Mouse (Mus musculus): ENCODE measurements around the gene Cd81. TPM values are rescaled to one million over a fixed set of nuclear protein-coding genes. Genes with fewer than 3 reads are reported as not detected.

The Cd81 gene
- polyA plus RNA-seq, 1 experiment from 2014 or later, result 765 TPM

DNA sequence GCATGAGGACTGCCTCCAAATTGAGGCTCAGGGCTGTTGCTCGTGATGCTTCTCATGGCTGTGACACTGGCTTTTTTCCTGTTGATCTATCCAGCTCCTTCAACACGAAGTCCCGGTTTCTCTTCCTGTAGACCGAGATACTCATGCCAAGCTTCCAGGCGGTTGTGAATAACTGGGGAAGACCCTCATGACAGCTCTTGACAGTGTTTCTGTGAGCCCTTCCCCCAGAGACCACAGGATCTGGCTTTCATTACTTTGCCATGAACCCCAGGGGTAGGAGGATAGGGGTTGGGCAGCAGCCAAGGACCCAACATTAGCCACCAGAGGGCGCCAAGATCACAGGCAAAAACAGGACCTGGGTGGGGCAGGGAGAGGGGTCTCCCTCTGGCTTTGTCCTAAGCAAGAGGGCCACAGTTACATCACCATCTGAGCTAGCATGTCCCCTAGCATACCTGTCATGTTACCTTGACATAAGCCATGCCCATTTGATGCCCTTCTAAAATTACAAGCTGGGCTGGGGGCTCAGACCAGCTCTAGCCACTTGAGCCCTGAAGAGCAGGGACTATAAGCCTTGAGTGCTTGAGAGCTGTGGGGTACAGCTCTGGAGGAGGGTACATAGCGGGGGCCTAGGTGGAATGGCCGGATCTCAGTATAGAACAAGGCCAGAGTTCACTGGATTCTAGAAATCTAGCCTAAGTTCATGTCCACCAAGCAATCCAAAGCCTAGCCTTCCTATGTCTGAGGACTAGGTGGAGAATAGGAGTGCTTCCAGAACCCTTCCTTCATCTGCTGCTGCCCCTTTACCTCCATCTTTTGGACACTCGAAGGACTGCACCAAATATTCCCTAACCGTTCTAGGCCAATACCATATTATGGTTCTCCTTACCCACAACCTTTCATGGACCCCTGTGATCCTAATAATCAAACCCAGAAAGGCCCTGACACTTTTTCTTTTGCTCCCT lies 42.3 kb downstream of the Cd81 start, which contains the start of gene Trpm5:
Gene Trpm5 (minus strand): TSS at position 51 of the 962 bp plus-strand sequence.
- Histone ChIP-seq H3K4me3 (ENCODE audit: low read length) (no peak within 1 kb of the TSS), H3K36me3 (ENCODE audit: control insufficient read depth, insufficient read depth, low read length) (no peaks in the 10 kb centered on the region), H3K4me2 (ENCODE audit: low read depth, low read length) (no peak within 1 kb of the TSS), H3K27me3 (ENCODE audit: control insufficient read depth, insufficient read depth, low read depth, low read length) (no peaks in the 10 kb centered on the region), H3K27ac (ENCODE audit: low read length) (no peak within 1 kb of the TSS), H3K9me3 (ENCODE audit: control insufficient read depth, low read length) (no peaks in the 10 kb centered on the region), H3K4me1 (replicated peaks; ENCODE audit: control insufficient read depth, insufficient read depth, low read length) (no peaks in the 10 kb centered on the region), H3K9ac (ENCODE audit: low read length) (no peak within 1 kb of the TSS)
- WGBS, result 35% methylated on average over 10 of the region's 10 CpGs
- peak; percentile 55; the same call in 1 of the 2 replicates for ATAC-seq (ENCODE audit: low read depth)

DNA sequence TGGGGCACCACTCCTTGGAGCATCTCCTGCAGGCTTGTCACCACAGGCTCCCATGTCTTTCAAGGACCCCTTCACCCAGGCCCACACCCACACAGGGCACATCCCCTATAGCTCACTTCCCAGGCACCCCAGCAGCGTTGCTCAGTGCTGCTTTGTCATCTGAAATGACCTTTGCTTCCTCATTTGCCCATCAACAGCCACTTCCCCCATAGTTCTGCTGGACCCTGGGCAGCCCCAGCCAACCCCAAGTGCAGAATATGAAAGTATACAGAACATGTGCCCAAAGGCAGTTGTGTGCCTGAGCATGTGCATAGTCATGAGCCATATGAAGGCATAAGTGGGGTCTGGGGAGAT lies 43.0 kb downstream of the Cd81 start:
- WGBS, result 53% methylated on average over 1 of the region's 1 CpGs
- Histone ChIP-seq H3K9ac (ENCODE audit: low read length) (no peak overlapping the region), H3K4me2 (ENCODE audit: low read depth, low read length) (no peak overlapping the region), H3K27me3 (ENCODE audit: control insufficient read depth, insufficient read depth, low read depth, low read length) (no peaks in the 10 kb centered on the region), H3K36me3 (ENCODE audit: control insufficient read depth, insufficient read depth, low read length) (no peaks in the 10 kb centered on the region), H3K4me1 (replicated peaks; ENCODE audit: control insufficient read depth, insufficient read depth, low read length) (no peaks in the 10 kb centered on the region), H3K27ac (ENCODE audit: low read length) (no peak overlapping the region), H3K4me3 (ENCODE audit: low read length) (no peak overlapping the region), H3K9me3 (ENCODE audit: control insufficient read depth, low read length) (no peaks in the 10 kb centered on the region)
- ATAC-seq (ENCODE audit: low read depth), result 0 out of 2 replicates have a peak, but pooled peaks have one; percentile 17

DNA sequence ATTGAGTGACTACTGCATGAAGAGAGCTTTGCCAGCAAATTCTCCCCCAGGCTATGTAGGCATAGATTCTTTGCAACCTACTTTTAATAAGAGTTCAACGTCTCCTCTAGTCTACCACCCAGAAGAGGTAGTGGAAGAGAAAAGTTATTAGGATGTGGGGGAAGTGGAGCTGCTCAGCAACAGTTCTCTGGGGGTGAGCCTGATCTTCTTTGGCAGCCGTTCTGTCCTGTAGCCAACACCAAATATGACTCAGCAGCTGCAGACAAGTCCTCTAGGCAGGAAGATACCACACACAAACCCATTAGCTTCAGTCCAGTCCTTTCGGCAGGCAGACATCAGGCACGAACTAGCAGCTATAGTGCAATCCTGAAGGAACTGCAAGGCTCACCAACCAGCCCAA lies 48.2 kb downstream of the Cd81 start:
- Histone ChIP-seq H3K9ac (ENCODE audit: low read length) (no peak overlapping the region), H3K4me3 (ENCODE audit: low read length) (no peak overlapping the region), H3K27me3 (ENCODE audit: control insufficient read depth, insufficient read depth, low read depth, low read length) (peaks cover 9% of the 10 kb centered on the region), H3K4me1 (replicated peaks; ENCODE audit: control insufficient read depth, insufficient read depth, low read length) (no peaks in the 10 kb centered on the region), H3K27ac (ENCODE audit: low read length) (no peak overlapping the region), H3K36me3 (ENCODE audit: control insufficient read depth, insufficient read depth, low read length) (no peaks in the 10 kb centered on the region), H3K9me3 (ENCODE audit: control insufficient read depth, low read length) (no peaks in the 10 kb centered on the region), H3K4me2 (ENCODE audit: low read depth, low read length) (no peak overlapping the region)
- ATAC-seq (ENCODE audit: low read depth), result no peak
- WGBS, result 45% methylated on average over 4 of the region's 4 CpGs

DNA sequence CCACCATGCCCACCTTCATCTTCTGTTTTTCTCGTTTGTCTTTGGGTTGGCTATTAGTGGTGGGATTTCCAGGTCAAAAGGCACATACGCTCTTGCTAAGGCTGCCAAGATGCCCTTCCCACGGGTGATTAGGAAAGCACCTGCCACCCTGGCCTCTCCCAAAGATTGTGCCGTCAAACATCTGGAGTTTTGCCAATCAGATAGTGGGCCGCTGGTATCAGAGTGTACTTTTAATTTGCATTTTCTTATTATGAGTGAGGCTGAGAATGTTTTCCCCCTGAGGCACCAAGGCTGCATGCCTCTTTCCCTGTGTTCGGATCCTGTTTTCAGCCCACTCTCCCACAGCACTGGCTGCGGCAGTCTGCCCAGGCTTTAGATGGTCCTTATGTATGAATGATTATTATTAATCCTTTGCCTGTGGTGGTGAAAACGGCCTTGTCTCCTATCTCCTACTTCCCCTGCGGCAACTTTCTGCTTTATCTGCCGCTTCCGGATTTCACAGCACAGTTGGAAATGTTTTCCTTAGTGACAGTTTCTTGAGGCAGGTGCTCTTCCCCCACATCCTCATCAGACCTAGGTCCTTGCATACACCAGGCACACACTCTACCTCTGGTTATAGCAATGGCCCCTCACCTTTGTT lies 52.8 kb downstream of the Cd81 start:
- peaks cover 18% of the 10 kb centered on the region for H3K4me1 ChIP-seq (replicated peaks; ENCODE audit: control insufficient read depth, insufficient read depth, low read length)
- H3K36me3 ChIP-seq (ENCODE audit: control insufficient read depth, insufficient read depth, low read length), result no peaks in the 10 kb centered on the region
- H3K9me3 ChIP-seq (ENCODE audit: control insufficient read depth, low read length), result no peaks in the 10 kb centered on the region
- H3K9ac ChIP-seq (ENCODE audit: low read length), result no peak overlapping the region
- no peak overlapping the region for H3K4me2 ChIP-seq (ENCODE audit: low read depth, low read length)
- peaks cover 38% of the 10 kb centered on the region for H3K27me3 ChIP-seq (ENCODE audit: control insufficient read depth, insufficient read depth, low read depth, low read length)
- 43% methylated on average over 11 of the region's 11 CpGs for WGBS
- no peak overlapping the region for H3K4me3 ChIP-seq (ENCODE audit: low read length)
- H3K27ac ChIP-seq (ENCODE audit: low read length), result no peak overlapping the region
- ATAC-seq (ENCODE audit: low read depth), result no peak

DNA sequence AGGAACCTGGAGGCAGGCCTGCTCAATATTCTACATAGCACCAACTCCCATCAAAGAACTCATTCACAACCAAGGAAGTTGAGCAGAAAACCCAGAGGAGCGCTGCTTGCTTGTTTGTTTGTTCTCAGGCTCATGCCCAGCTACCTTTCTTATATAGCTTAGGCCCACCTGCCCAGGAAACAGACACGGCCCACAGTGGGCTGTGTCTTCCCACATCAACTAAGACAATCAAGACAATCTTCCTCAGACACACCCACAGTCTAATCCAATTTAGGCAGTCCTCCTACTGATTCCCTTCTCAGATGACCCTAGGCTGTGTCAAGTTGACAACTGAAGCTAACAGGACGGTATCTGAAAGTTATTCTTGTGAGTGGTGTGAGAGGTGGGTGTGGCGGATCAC lies 53.5 kb downstream of the Cd81 start, which contains the start of gene Kcnq1:
Gene Kcnq1 (plus strand): TSS at position 301 of the 400 bp plus-strand sequence.
- Histone ChIP-seq H3K27me3 (ENCODE audit: control insufficient read depth, insufficient read depth, low read depth, low read length) (peaks cover 38% of the 10 kb centered on the region), H3K9me3 (ENCODE audit: control insufficient read depth, low read length) (no peaks in the 10 kb centered on the region), H3K4me2 (ENCODE audit: low read depth, low read length) (peak within 1 kb of the TSS; percentile 69), H3K9ac (ENCODE audit: low read length) (peak within 1 kb of the TSS; percentile 63), H3K36me3 (ENCODE audit: control insufficient read depth, insufficient read depth, low read length) (no peaks in the 10 kb centered on the region), H3K4me3 (ENCODE audit: low read length) (peak within 1 kb of the TSS; percentile 47), H3K27ac (ENCODE audit: low read length) (no peak within 1 kb of the TSS), H3K4me1 (replicated peaks; ENCODE audit: control insufficient read depth, insufficient read depth, low read length) (peaks cover 18% of the 10 kb centered on the region)
- no peak for ATAC-seq (ENCODE audit: low read depth)
- 73% methylated on average over 4 of the region's 4 CpGs for WGBS

DNA sequence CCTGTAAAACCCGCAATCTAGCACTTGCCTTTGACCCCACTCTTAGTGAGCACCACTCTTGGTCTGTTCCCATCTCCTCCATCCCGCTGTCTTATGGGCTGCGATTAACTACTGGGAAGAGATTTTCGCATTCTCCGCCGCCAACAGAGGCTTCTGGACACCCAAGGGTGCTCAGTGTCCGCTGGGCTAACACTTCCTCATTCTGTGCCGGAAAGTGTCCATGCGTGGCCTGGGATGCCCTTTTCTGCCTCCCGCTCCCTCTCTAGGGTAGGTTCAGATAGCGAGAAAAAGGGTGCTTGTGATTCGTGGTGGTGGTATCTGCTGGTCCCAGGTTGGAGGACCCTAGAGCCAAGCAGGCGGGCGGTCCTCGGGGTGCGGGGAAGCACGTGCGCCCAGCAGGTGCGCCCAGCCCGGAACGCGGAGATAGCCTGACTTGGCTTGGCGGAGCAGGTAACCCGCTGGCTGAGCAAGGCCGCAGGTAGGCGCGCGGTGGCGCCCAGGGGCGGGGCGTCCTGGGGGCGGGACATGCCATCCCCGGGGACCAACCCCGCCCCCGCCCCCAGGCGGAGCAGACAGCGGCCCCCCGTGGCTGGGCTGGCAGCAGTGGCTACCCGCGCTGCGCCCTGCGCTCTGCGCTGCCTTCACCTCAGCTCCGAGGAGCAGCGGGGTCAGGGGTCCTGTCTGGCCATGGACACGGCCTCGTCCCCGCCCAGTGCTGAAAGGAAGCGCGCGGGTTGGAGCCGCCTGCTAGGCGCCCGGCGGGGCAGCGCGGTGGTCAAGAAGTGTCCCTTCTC lies 54.3 kb downstream of the Cd81 start:
- peak overlapping the region; percentile 47 for H3K4me3 ChIP-seq (ENCODE audit: low read length)
- H3K4me2 ChIP-seq (ENCODE audit: low read depth, low read length), result peak overlapping the region; percentile 69
- H3K9ac ChIP-seq (ENCODE audit: low read length), result peak overlapping the region; percentile 63
- no peak overlapping the region for H3K27ac ChIP-seq (ENCODE audit: low read length)
- peaks cover 19% of the 10 kb centered on the region for H3K4me1 ChIP-seq (replicated peaks; ENCODE audit: control insufficient read depth, insufficient read depth, low read length)
- H3K9me3 ChIP-seq (ENCODE audit: control insufficient read depth, low read length), result no peaks in the 10 kb centered on the region
- H3K36me3 ChIP-seq (ENCODE audit: control insufficient read depth, insufficient read depth, low read length), result no peaks in the 10 kb centered on the region
- H3K27me3 ChIP-seq (ENCODE audit: control insufficient read depth, insufficient read depth, low read depth, low read length), result peaks cover 38% of the 10 kb centered on the region
- peak; percentile 68 for ATAC-seq (ENCODE audit: low read depth)
- WGBS, result 5% methylated on average over 56 of the region's 57 CpGs

DNA sequence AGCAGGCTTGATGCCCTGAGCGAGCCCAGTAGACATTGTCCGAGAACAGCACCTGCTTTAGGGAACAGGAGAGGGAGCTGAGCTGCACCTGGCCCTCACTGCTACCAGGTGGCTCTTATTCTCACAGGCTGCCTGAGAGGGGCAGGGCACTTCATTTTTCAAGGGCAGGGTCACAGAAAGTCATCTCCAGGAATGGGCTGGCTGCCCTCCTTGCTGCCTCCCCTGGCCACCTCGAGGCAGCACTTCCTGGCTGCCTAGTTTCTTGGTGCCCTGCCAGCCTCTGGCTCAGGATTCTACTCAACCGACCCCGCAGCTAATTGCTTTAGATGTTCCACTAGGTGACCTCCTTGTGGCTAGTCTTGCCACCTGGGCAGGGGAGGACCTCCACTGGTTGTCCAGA lies 55.7 kb downstream of the Cd81 start:
- Histone ChIP-seq H3K27ac (ENCODE audit: low read length) (peak overlapping the region; percentile 85), H3K36me3 (ENCODE audit: control insufficient read depth, insufficient read depth, low read length) (no peaks in the 10 kb centered on the region), H3K4me3 (ENCODE audit: low read length) (no peak overlapping the region), H3K27me3 (ENCODE audit: control insufficient read depth, insufficient read depth, low read depth, low read length) (peaks cover 38% of the 10 kb centered on the region), H3K4me1 (replicated peaks; ENCODE audit: control insufficient read depth, insufficient read depth, low read length) (peaks cover 20% of the 10 kb centered on the region), H3K9ac (ENCODE audit: low read length) (no peak overlapping the region; the same call in 1 of the 2 replicates), H3K4me2 (ENCODE audit: low read depth, low read length) (peak overlapping the region; percentile 69; the same call in 1 of the 2 replicates), H3K9me3 (ENCODE audit: control insufficient read depth, low read length) (no peaks in the 10 kb centered on the region)
- ATAC-seq (ENCODE audit: low read depth), result peak; percentile 58
- 26% methylated on average over 5 of the region's 5 CpGs for WGBS

DNA sequence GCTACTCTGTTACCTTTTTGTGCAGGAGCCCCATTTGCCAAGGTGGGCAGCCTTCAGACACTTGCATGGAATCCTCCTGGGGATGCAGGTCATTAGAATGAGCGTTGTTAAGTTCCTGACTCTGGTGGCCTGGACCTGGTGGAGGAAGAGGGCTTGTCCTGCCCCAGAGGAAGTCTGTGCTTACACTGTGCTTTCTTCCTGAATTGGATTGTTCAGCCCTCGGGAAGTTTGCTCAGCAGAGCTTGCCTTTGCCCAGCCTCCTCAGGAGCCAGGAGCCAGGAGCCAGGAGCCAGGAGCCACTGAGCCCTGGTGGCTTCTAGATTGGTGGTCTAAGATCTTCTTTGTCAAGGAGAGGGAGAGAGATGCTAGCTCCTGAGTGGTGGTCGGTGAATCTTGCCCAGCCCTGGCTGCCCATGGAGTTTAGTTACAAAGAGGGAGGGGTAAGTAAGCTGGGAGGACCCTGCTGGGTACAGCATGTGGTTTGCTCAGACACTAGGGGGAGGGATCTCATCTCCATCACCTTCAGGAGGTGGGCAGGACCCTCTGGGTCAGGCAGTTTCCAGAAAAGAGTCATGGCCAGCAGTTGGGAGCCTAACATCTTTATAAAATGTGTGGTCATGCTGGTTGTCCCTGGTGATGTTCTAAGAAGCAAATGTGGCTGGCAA lies 56.6 kb downstream of the Cd81 start:
- H3K9ac ChIP-seq (ENCODE audit: low read length), result peak overlapping the region; percentile 21; the same call in 1 of the 2 replicates
- H3K9me3 ChIP-seq (ENCODE audit: control insufficient read depth, low read length), result no peaks in the 10 kb centered on the region
- ATAC-seq (ENCODE audit: low read depth), result peak; percentile 58; the same call in 1 of the 2 replicates
- H3K4me2 ChIP-seq (ENCODE audit: low read depth, low read length), result peak overlapping the region; percentile 69
- H3K27ac ChIP-seq (ENCODE audit: low read length), result peak overlapping the region; percentile 85
- peaks cover 38% of the 10 kb centered on the region for H3K27me3 ChIP-seq (ENCODE audit: control insufficient read depth, insufficient read depth, low read depth, low read length)
- peaks cover 20% of the 10 kb centered on the region for H3K4me1 ChIP-seq (replicated peaks; ENCODE audit: control insufficient read depth, insufficient read depth, low read length)
- H3K4me3 ChIP-seq (ENCODE audit: low read length), result no peak overlapping the region
- H3K36me3 ChIP-seq (ENCODE audit: control insufficient read depth, insufficient read depth, low read length), result no peaks in the 10 kb centered on the region
- WGBS, result 15% methylated on average over 3 of the region's 3 CpGs
